Mouse (Mus musculus): ENCODE measurements around the gene Ccdc82.

DNA sequence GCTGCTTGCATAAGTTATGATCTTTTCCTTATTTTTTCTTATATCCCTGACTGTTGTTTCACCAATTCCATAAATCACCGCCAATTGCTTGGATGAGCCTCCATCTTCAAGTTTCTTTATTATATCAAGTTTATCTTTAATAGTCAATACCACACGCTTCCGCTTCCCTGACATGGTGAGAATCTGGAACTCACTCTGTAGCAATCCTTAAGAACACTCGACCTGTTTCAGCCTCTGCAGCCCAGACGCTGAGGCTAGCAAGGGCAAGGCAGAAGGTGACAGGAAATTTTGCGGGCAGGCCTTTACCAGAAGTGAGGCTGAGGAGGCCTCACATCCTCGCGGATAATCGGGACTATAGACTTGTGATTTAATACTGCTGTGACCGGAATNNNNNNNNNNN is 1.3 kb upstream of the Ccdc82 start, which contains the start of gene Jrkl:
- TF ChIP-seq CTCF (conservative IDR thresholded peaks at IDR 0.05 in 1 of 2, IDR thresholded peaks at IDR 0.05 in 1 of 2; ENCODE audit: low read depth in 2 of 2, low read length in 2 of 2) (no peak), USF2 (conservative IDR thresholded peaks at IDR 0.05; ENCODE audit: low read depth, low read length) (no peak), UBTF (IDR thresholded peaks at IDR 0.05; ENCODE audit: low read depth, low read length) (no peak), GABPA (IDR thresholded peaks at IDR 0.05; ENCODE audit: insufficient replicate concordance, low read depth, low read length) (no peak), POLR2A (IDR thresholded peaks at IDR 0.05; ENCODE audit: low read depth, low read length) (no peak), IRF4 (IDR thresholded peaks at IDR 0.05; ENCODE audit: low read depth, low read length) (no peak)
